Mouse (Mus musculus) spleen, postnatal 36 days (tissue): ENCODE measurements around the gene Hcn3.

Experiments
- DNase-seq, 2 experiments: peaks; one replicate each; pipeline ENCODE4 v3.0.0; 2022; ENCODE audit warnings: low spot score in 2 of 2, mixed read lengths in 1 of 2

Gene Hcn3

GRCm38 (mm10) chr3:89147101-89147978, 12.7 kb downstream of the Hcn3 start:
- no peak for DNase-seq

- DNase-seq = no peak
Observed at GRCm38 (mm10) chr3:89145566-89145965, 14.4 kb downstream of the Hcn3 start.

DNA sequence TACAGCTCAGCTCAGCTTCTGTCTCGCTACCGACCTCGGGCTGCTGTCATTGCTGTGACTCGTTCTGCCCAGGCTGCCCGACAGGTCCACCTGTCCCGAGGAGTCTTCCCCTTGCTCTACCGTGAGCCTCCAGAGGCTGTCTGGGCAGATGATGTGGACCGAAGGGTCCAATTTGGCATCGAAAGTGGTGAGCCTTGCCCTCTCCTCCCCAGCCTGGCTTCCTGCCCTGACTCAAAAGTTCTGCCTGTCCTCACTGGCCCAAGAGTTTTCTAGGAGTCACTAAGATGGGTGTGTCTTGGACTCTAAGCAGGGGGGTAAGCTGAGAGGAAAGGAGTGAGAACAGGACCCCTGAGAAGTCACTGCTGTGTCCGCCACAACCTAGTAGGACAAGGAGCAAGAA, 15.2 kb downstream of the Hcn3 start:
- no peak for DNase-seq

GRCm38 (mm10) chr3:89136365-89136764, 23.6 kb downstream of the Hcn3 start:
- no peak for DNase-seq

DNA sequence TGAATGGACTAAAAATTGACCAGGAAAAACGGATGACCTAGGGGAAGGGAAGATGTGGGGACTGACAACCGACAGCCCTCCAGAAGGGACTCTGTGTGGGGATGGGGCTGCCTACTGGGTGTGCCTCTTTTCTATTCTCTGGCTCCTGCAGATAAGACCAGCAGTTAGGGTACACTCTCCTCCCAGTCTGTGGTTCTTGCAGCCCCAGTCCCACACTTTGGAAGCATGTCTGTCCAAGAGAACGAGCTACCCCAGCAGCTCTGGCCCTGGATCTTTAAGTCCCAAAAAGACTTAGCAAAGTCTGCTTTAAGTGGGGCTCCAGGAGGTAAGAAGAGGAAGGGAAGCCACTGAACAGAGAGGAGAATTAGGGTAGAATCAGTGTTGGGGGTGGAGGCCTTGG, 24.0 kb downstream of the Hcn3 start, which contains the start of gene Pklr:
TSS of gene Pklr (plus strand) at position 185 of the 400 bp plus-strand sequence.
- DNase-seq = no peak

DNA sequence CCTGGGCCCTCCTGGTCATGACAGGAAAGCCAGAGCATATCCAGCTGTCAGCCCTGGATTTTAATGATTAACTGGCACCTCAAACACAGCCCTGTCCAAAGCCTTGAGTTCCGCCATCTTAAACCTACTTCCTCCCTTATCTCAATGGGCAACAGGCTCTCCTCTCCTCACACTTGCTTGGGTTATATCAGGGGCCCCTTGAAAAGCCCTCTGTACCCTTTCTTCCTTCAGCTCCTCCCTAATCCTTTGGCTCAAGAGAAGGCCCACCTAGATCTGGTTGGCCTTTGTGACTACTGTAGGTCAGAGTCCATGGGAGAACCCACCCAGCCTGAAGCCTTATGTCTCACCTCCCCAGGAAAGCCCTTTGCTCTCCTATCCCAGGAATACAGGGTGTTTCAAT, 26.2 kb downstream of the Hcn3 start:
- DNase-seq = no peak

DNA sequence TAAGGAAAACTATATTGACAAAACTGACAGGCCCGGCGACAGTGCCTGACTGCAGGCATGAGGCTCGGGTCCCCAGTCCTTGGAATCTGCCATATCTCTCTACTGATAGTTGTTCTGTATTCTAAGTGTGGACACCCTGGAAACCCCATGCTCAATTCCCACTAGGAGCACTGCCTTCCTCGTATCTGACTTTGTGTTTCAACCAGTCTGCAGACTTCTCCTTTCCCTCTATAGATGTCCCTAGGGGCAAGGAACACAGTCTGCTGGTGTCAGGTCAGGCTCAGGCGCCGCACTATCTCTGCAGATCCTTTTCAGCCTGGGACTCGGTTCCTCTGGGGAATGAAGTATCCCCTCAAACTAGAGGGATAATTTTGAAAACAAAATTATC, 26.9 kb downstream of the Hcn3 start:
- DNase-seq = no peak

DNA sequence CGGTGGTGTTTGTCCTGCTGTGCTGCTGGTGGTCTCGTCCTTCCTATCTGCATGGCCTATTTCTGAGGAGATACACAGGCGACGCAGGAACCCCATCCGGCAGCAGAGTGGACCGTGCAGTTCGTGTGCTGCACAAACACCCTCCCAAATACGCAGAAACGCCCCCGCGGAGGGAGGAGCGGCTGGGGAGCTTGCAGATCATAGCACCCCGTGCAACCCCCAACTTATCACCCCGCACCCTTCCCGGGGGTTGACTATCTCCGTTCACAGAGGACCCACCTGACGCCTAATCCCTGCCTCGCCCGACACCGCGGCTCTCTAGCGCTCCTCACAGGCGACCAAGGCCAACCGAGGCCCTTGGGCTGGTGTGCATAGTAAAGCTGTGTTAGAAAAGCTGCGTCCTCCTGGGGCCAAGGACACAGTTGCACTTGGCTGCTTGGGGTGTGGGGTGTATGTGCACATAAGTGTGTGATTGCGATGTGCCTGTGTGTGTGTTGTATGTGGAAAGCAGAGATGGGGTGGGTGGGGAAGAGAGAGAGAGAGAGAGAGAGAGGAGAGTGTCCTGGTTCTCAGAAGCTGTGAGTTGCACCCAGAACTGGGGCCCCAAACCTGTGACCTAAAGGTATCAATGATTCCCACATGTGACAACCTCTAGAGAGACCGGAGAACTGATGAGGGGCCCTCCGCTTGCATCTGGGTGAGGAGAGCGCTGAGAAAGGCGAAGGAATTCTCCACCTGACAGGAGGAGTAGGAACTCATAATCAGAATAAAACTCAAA, 27.5 kb downstream of the Hcn3 start:
- peak; percentile 50 to 63 for DNase-seq

GRCm38 (mm10) chr3:89131816-89132215, 28.2 kb downstream of the Hcn3 start:
- no peak for DNase-seq

- no peak for DNase-seq
Observed at GRCm38 (mm10) chr3:89129908-89130307, 30.1 kb downstream of the Hcn3 start.

- DNase-seq = no peak
Observed at GRCm38 (mm10) chr3:89125981-89126380, 34.0 kb downstream of the Hcn3 start.

GRCm38 (mm10) chr3:89124241-89124640, 35.8 kb downstream of the Hcn3 start:
- DNase-seq = no peak

DNA sequence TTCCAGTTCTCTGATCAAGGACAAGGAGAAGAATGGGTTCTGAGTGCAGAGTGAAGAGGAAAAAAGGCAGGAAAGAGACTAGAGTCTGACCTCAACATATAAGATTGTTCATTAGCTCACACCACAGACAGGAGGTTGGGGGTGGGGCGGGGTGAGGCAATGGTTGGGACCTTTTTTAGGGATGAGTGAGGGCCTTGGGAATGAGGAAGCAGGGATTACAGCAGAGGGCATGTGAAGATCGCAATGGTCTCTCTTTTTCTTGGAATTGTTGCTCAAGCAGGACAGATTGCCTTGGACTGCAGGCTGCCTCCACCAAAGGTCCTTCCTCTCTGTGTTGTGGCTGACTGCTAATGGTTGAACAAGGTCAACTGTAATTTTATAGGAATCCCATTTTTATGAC, 36.7 kb downstream of the Hcn3 start:
- DNase-seq = no peak

- peak in 1 of 2 experiments; percentile 45 for DNase-seq
Observed at GRCm38 (mm10) chr3:89115522-89115921, 44.5 kb downstream of the Hcn3 start.

- no peak for DNase-seq
Observed at GRCm38 (mm10) chr3:89113058-89113457, 46.9 kb downstream of the Hcn3 start.

GRCm38 (mm10) chr3:89108146-89108545, 51.9 kb downstream of the Hcn3 start:
- DNase-seq = no peak

DNA sequence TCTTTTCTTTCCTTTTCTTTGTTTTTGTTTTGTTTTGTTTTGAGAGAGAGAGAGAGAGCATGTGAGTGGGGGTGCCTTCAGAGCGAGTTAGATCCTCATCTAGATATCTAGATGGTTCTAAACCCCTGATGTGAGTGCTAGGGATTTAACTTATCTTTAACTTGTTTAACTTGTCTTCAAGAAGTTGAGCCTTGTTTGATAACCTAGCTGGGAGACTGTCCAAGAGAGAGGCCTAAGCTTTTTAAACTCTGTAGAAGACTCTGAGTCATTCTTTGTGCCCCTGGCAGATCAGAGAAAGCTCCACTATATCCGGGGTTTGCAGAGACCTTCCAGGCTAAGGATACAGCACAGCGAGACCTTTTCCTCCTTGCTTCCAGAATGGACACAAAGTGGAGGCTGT, 52.5 kb downstream of the Hcn3 start:
- DNase-seq = no peak

DNA sequence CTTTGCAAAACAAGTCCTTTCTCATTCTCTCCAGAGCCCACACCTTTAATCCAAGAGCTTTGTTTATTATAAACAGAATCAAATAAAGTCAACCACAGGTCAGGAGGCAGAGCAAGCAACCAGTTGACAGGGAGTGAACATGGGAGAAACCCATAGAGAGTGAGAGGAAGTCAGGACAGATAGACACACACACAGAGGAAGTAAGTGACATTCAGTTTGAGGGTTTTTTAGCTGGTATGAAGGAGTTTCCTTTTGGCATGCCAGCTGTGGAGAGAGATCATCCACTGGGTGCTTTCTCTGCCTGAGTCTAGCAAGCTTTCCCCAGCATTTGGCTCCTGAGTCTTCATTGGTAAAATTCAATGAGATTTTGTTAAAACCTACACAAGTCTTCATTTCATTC, 53.1 kb downstream of the Hcn3 start:
- no peak for DNase-seq

DNA sequence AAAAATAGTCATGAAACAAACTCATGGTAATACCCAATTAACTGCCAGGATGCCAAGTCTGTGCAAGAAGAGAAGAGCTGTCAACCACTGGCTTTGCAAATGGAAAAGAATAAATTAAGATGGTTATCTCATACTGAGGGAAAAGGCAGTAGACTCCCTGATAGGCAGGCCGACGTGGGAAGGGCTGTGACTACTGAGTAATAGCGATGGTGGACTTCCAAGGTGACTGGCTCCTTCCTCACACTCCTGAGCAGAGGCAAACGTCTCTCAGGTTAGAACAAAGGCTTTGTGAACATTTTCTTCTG, 56.8 kb downstream of the Hcn3 start:
- DNase-seq = no peak

DNA sequence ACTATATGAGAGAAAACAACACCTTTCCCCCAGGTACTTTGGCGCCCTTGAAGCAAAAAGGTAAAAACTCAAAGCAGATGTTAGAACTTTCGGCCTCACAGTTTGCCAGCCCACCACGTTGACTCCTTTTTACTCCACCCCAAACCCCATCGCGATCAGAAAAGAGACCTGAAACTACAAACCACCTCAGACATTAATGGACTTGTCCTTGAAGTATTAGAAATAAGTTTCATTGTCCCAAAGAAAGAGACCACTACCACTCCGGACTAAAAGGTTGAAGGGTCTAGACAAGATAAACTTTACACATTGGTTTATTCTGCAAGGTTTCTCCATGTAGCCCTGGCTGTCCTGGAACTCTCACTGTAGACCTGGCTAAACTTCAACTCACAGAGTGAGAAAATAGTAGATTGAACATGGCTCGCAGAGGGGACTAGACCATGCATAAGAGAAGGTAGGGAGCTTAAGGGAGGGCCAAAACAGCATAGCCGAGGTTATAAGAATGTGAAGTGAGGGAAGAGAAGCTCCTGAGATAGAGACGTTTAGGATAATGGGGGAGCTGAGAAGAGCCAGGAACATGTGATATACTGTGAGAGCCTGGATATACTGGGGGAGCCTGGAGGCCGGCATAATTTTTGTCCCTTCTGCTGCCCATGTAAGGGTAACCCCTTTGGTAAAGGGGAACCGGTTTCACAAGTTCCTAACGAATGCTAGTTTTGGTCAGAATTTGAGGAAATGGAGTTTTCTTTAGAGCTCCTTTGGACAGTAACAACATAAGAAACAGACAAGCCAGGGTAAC, 57.3 kb downstream of the Hcn3 start:
- DNase-seq = no peak

DNA sequence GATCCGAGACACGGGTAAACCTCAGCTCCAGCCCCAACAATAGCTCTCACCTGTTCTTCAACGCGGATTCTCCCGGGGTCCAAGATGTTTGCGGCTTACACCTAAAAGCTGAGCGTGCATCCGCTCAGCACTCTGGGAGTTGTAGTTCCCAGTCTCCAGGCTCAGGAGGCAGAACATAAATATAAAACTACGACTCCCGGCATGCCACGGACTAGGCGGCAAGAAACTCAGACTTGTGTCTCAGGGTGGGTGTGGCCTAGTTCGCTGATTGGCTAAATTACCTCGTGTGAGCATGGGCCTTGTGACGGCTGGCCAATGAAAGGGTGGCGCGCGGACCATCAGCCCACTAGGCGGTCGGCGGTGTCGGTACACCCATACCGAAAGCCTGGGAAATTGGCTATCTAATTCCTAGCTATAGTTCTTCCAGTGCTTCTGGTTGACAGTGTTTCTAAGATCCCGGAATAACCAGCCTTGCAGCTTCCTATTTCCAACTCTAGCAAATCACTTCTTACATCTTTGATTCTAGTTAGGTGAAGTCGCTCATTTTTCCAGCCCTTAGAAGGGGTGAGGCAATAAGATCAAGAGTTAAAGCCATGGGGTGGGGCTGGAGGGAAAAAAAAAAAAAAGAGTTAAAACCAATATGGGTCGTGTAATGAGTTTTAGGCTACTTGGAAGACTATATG, 58.0 kb downstream of the Hcn3 start, which contains the start of gene Fdps:
TSS of gene Fdps (minus strand) at position 148 of the 683 bp plus-strand sequence.
- DNase-seq = peak; percentile 97 to 98

DNA sequence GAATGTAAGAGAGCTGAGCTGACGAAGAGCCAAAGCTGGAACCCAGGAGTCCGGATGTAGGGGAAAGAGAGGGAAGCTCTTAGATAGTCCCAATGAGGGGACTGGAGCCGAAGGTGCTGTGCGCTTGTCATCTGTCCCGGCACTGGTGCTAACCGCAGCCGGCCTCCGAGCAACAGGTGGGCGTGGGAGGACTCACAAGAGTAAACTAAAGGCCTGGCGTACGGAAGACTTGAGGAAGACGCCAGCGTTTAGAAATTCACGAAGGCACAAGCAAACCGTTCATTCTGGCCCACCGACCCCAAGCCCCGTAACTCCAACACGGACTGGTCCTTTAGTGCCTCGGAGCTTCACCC, 58.6 kb downstream of the Hcn3 start:
- DNase-seq = peak in 1 of 2 experiments; percentile 16
